Mouse (Mus musculus) kidney, embryonic 15.5 days (tissue): ENCODE results near the gene Card6. TPM values are rescaled to one million over a fixed set of nuclear protein-coding genes. Genes with fewer than 3 reads are reported as not detected.
"Not testable (repeated sequence)": the region's sequence is repeated elsewhere in the genome, so short reads cannot be mapped to it uniquely, and the experiment has no call there.

Experiments
- ATAC-seq: fragments of 200-750 bp; cut with Nextera tagmentation; replicated peaks from 2 replicates; pipeline ENCODE4 v1.8.0; 2017; ENCODE audit warnings: moderate TSS enrichment; ENCODE audit not compliant: low FRiP score
- H3K27ac ChIP-seq: fragments of 300-500 bp; sonication (generic); 2 replicates; pipeline ENCODE4 v1.5.1; 2015; ENCODE audit warnings: mild to moderate bottlenecking, inconsistent platforms
- H3K27me3 ChIP-seq: fragments of 300-500 bp; sonication (generic); 2 replicates; pipeline ENCODE4 v1.6.1; 2015; ENCODE audit warnings: inconsistent platforms
- H3K36me3 ChIP-seq: fragments of 300-500 bp; sonication (generic); 2 replicates; pipeline ENCODE4 v1.6.1; 2015; ENCODE audit warnings: inconsistent platforms
- H3K4me1 ChIP-seq: fragments of 300-500 bp; sonication (generic); 2 replicates; pipeline ENCODE4 v1.6.1; 2015; ENCODE audit warnings: inconsistent platforms
- H3K4me2 ChIP-seq: fragments of 300-500 bp; sonication (generic); 2 replicates; pipeline ENCODE4 v1.6.1; 2015; ENCODE audit warnings: moderate library complexity, mild to moderate bottlenecking, inconsistent platforms
- H3K4me3 ChIP-seq: fragments of 300-500 bp; sonication (generic); replicated peaks from 2 replicates; pipeline ENCODE4 v1.5.1; 2015; ENCODE audit warnings: mild to moderate bottlenecking, inconsistent platforms
- H3K9ac ChIP-seq: fragments of 300-500 bp; sonication (generic); 2 replicates; pipeline ENCODE4 v1.6.1; 2015; ENCODE audit warnings: mild to moderate bottlenecking, inconsistent platforms
- H3K9me3 ChIP-seq: fragments of 300-500 bp; sonication (generic); replicated peaks from 2 replicates; pipeline ENCODE4 v1.6.1; 2016; ENCODE audit warnings: inconsistent platforms
- WGBS: fragments of 180-500 bp; shearing (Covaris S2); methylation state at CpG from one replicate; pipeline ENCODE4 v1.1.7; 2015; ENCODE audit warnings: mixed read lengths; 5-methylcytosine and 5-hydroxymethylcytosine counted together
- polyA plus RNA-seq: library from polyadenylated mRNA; unstranded; fragments of >200 nt; fragmentation: Nextera tagmentation; extraction: Ambion mirVana; gene quantifications from 2 replicates; pipeline ENCODE4 v1.2.1, GENCODE M21; 2015

Gene Card6
- polyA plus RNA-seq, 1 experiment from 2014 or later, result 2.1 TPM

GRCm38 (mm10) chr15:5142047-5142446 lies 33.7 kb upstream of the Card6 start:
- H3K4me3 ChIP-seq, result no peak overlapping the region
- H3K9me3 ChIP-seq, result no peaks in the 10 kb centered on the region
- 0 out of 2 replicates have a peak, but pooled peaks cover 3% of the 10 kb centered on the region for H3K36me3 ChIP-seq
- no peaks in the 10 kb centered on the region for H3K27me3 ChIP-seq
- H3K4me2 ChIP-seq, result no peak overlapping the region
- no peak for ATAC-seq
- H3K27ac ChIP-seq, result no peak overlapping the region
- peaks cover 18% of the 10 kb centered on the region for H3K4me1 ChIP-seq
- WGBS, result 64% methylated on average over 5 of the region's 5 CpGs
- H3K9ac ChIP-seq, result no peak overlapping the region

- no peaks in the 10 kb centered on the region for H3K27me3 ChIP-seq
- no peak overlapping the region for H3K27ac ChIP-seq
- peaks cover 10% of the 10 kb centered on the region for H3K4me1 ChIP-seq
- no peak overlapping the region for H3K9ac ChIP-seq
- no peaks in the 10 kb centered on the region for H3K9me3 ChIP-seq
- no peak for ATAC-seq
- H3K36me3 ChIP-seq, result no peaks in the 10 kb centered on the region
- no peak overlapping the region for H3K4me3 ChIP-seq
- H3K4me2 ChIP-seq, result no peak overlapping the region
Measured at GRCm38 (mm10) chr15:5140357-5140756, 32.0 kb upstream of the Card6 start.

GRCm38 (mm10) chr15:5139863-5140262 lies 31.5 kb upstream of the Card6 start:
- H3K27ac ChIP-seq, result no peak overlapping the region
- no peaks in the 10 kb centered on the region for H3K36me3 ChIP-seq
- H3K27me3 ChIP-seq, result no peaks in the 10 kb centered on the region
- ATAC-seq, result no peak
- H3K9ac ChIP-seq, result no peak overlapping the region
- H3K4me1 ChIP-seq, result peaks cover 5% of the 10 kb centered on the region
- H3K4me2 ChIP-seq, result no peak overlapping the region
- no peak overlapping the region for H3K4me3 ChIP-seq
- no peaks in the 10 kb centered on the region for H3K9me3 ChIP-seq
- WGBS, result 87% methylated on average over 7 of the region's 7 CpGs

- H3K9me3 ChIP-seq, result no peaks in the 10 kb centered on the region
- no peak for ATAC-seq
- H3K27me3 ChIP-seq, result no peaks in the 10 kb centered on the region
- no peaks in the 10 kb centered on the region for H3K36me3 ChIP-seq
- 88% methylated on average over 2 of the region's 2 CpGs for WGBS
- 0 out of 2 replicates have a peak, but pooled peaks cover under 1% of the 10 kb centered on the region for H3K4me1 ChIP-seq
- no peak overlapping the region for H3K9ac ChIP-seq
- no peak overlapping the region for H3K4me2 ChIP-seq
- H3K4me3 ChIP-seq, result no peak overlapping the region
- H3K27ac ChIP-seq, result no peak overlapping the region
Measured at GRCm38 (mm10) chr15:5139366-5139765, 31.0 kb upstream of the Card6 start.

- Histone ChIP-seq H3K9ac (no peak overlapping the region), H3K27me3 (no peaks in the 10 kb centered on the region), H3K4me1 (no peaks in the 10 kb centered on the region), H3K36me3 (no peaks in the 10 kb centered on the region), H3K4me3 (no peak overlapping the region), H3K27ac (no peak overlapping the region), H3K9me3 (no peaks in the 10 kb centered on the region), H3K4me2 (no peak overlapping the region)
- 79% methylated on average over 9 of the region's 9 CpGs for WGBS
- ATAC-seq, result no peak
Measured at GRCm38 (mm10) chr15:5138021-5138856, 29.9 kb upstream of the Card6 start.

GRCm38 (mm10) chr15:5134945-5135483 lies 26.7 kb upstream of the Card6 start:
- Histone ChIP-seq H3K4me2 (no peak overlapping the region), H3K4me3 (no peak overlapping the region), H3K4me1 (no peaks in the 10 kb centered on the region), H3K27me3 (no peaks in the 10 kb centered on the region), H3K36me3 (no peaks in the 10 kb centered on the region), H3K9me3 (no peaks in the 10 kb centered on the region), H3K27ac (no peak overlapping the region), H3K9ac (no peak overlapping the region)
- 77% methylated on average over 8 of the region's 8 CpGs for WGBS
- no peak for ATAC-seq

GRCm38 (mm10) chr15:5134179-5134578 lies 25.8 kb upstream of the Card6 start:
- Histone ChIP-seq H3K27me3 (no peaks in the 10 kb centered on the region), H3K36me3 (no peaks in the 10 kb centered on the region), H3K27ac (no peak overlapping the region), H3K4me3 (no peak overlapping the region), H3K9me3 (no peaks in the 10 kb centered on the region), H3K4me2 (no peak overlapping the region), H3K4me1 (no peaks in the 10 kb centered on the region), H3K9ac (no peak overlapping the region)
- 61% methylated on average over 3 of the region's 3 CpGs for WGBS
- ATAC-seq, result no peak

- Histone ChIP-seq H3K27me3 (no peaks in the 10 kb centered on the region), H3K36me3 (no peaks in the 10 kb centered on the region), H3K9me3 (no peaks in the 10 kb centered on the region), H3K4me1 (0 out of 2 replicates have a peak, but pooled peaks cover under 1% of the 10 kb centered on the region), H3K9ac (no peak overlapping the region), H3K4me3 (no peak overlapping the region), H3K4me2 (no peak overlapping the region), H3K27ac (no peak overlapping the region)
- no peak for ATAC-seq
- 75% methylated on average over 3 of the region's 3 CpGs for WGBS
Measured at GRCm38 (mm10) chr15:5133301-5133700, 25.0 kb upstream of the Card6 start.

- not testable (repeated sequence) for ATAC-seq, H3K27me3 ChIP-seq, H3K4me1 ChIP-seq, H3K36me3 ChIP-seq, H3K4me2 ChIP-seq, H3K27ac ChIP-seq, H3K9me3 ChIP-seq, H3K4me3 ChIP-seq, H3K9ac ChIP-seq
- WGBS, result 90% methylated on average over 14 of the region's 14 CpGs
Measured at GRCm38 (mm10) chr15:5130887-5131668, 22.7 kb upstream of the Card6 start.

GRCm38 (mm10) chr15:5129111-5129805 lies 20.9 kb upstream of the Card6 start:
- WGBS, result 90% methylated on average over 12 of the region's 12 CpGs

GRCm38 (mm10) chr15:5128176-5128940 lies 20.0 kb upstream of the Card6 start:
- Histone ChIP-seq H3K4me3 (no peak overlapping the region), H3K27ac (no peak overlapping the region), H3K9me3 (no peaks in the 10 kb centered on the region), H3K9ac (no peak overlapping the region), H3K27me3 (no peaks in the 10 kb centered on the region), H3K4me1 (0 out of 2 replicates have a peak, but pooled peaks cover 3% of the 10 kb centered on the region), H3K36me3 (peaks cover 16% of the 10 kb centered on the region), H3K4me2 (no peak overlapping the region)
- WGBS, result 70% methylated on average over 5 of the region's 5 CpGs
- no peak for ATAC-seq

More at GRCm38 (mm10) chr15:5129111-5129805, 20.9 kb upstream of the Card6 start:
- ATAC-seq, result no peak
- no peak overlapping the region for H3K9ac ChIP-seq
- H3K36me3 ChIP-seq, result peaks cover 10% of the 10 kb centered on the region
- H3K27ac ChIP-seq, result no peak overlapping the region
- H3K4me2 ChIP-seq, result no peak overlapping the region
- H3K4me3 ChIP-seq, result no peak overlapping the region
- H3K27me3 ChIP-seq, result no peaks in the 10 kb centered on the region
- H3K4me1 ChIP-seq, result 0 out of 2 replicates have a peak, but pooled peaks cover 3% of the 10 kb centered on the region
- no peaks in the 10 kb centered on the region for H3K9me3 ChIP-seq
